ENCODE assay signal across 24 mouse cellular contexts in genomic region chr13:58882468-58882867, GRCm38 (mm10).
DNase-seq lines count a peak whose midpoint lies in the region; ATAC-seq and TF ChIP-seq lines count a peak whose summit lies in the region.
"Had no signal": no experiment of that assay in that cellular context is flagged by ENCODE, and none has a peak within 500 bp of the region (broad histone marks: within the 10 kb centered on the region; RNA-seq: fewer than 3 reads in every experiment).

No protein-coding gene starts in this region.

- H3K36me3 ChIP-seq in MEL (ENCODE audit: control insufficient read depth in 1 of 2, insufficient read depth in 2 of 2, low read length in 2 of 2): no peaks in the 10 kb centered on the region
- H3K36me3 ChIP-seq: G1E had no signal

- ATAC-seq in frontal cortex, adult (ENCODE audit: low TSS enrichment): peak; percentile 66
- ATAC-seq: activated CD4-positive, CD25-positive, alpha-beta regulatory T cell, adult 4 months; CD4-positive, CD25-positive, alpha-beta regulatory T cell, adult 4 months; Patski had no signal

- DNase-seq in frontal cortex, postnatal 14 days (ENCODE audit: low spot score in 2 of 2): no peak
- DNase-seq in MEL (ENCODE audit: low read depth, low spot score): peak; percentile 3
- DNase-seq in brain, adult 2 months (ENCODE audit: low read depth, low spot score): peak; percentile 38
- DNase-seq in adrenal gland, adult (ENCODE audit: inconsistent age in 2 of 2, low spot score in 1 of 2): no peak
- DNase-seq in testis, postnatal 14 days (ENCODE audit: low spot score): no peak
- DNase-seq: adrenal gland, adult 2 months; adrenal gland, adult 8-10 months; adrenal gland, postnatal 10 days; adrenal gland, postnatal 14 days; adrenal gland, postnatal 25 days; adrenal gland, postnatal 36 days; B cell, adult 2 months; cerebellum, adult 11 months; cerebellum, adult 11-12 months; cerebellum, adult 18-20 months; cerebellum, adult 2 months; cerebellum, adult 8-10 months; cerebellum, adult 9-10 months had no signal

- H3K9me3 ChIP-seq in MEL (replicated peaks; ENCODE audit: insufficient read depth, low read length): no peaks in the 10 kb centered on the region; the same call in 1 of the 2 replicates

- TF ChIP-seq CTCF in MEL (IDR thresholded peaks at IDR 0.05 in 2 of 3, conservative IDR thresholded peaks at IDR 0.05 in 1 of 3; ENCODE audit: control insufficient read depth in 1 of 3, insufficient read depth in 1 of 3, low read depth in 2 of 3, low read length in 3 of 3, poor library complexity in 1 of 3, severe bottlenecking in 1 of 3): no peak

- no peaks in the 10 kb centered on the region for H3K27me3 ChIP-seq in MEL (ENCODE audit: control insufficient read depth in 1 of 2, insufficient read depth in 2 of 2, low read length in 2 of 2)
- H3K27me3 ChIP-seq: CH12.LX had no signal

- TF ChIP-seq RAD21 in MEL (IDR thresholded peaks at IDR 0.05; ENCODE audit: low read depth, low read length): no peak

- no peak for TF ChIP-seq POLR2A in MEL (IDR thresholded peaks at IDR 0.05; ENCODE audit: control insufficient read depth in 1 of 2, insufficient read depth in 1 of 2, low read depth in 1 of 2, low read length in 2 of 2, poor library complexity in 1 of 2)

- no peak overlapping the region for H3K27ac ChIP-seq in MEL (ENCODE audit: control insufficient read depth, low read depth, low read length)

- no peaks in the 10 kb centered on the region for H3K4me1 ChIP-seq in MEL (ENCODE audit: control insufficient read depth in 1 of 2, insufficient read depth in 2 of 2, low read length in 2 of 2)

- H3K4me3 ChIP-seq in MEL (ENCODE audit: control insufficient read depth in 1 of 2, insufficient read depth in 1 of 2, low read depth in 2 of 2, low read length in 2 of 2): no peak overlapping the region

- no peaks in the 10 kb centered on the region for H3K79me2 ChIP-seq in MEL (ENCODE audit: control insufficient read depth, insufficient read depth, low read length, poor library complexity)

- no peak overlapping the region for H3K9ac ChIP-seq in MEL (ENCODE audit: control insufficient read depth, low read depth, low read length, poor library complexity, severe bottlenecking)

- TF ChIP-seq EP300 in MEL (IDR thresholded peaks at IDR 0.05; ENCODE audit: low read depth in 1 of 2, low read length in 2 of 2): no peak

TF ChIP-seq in MEL, 35 proteins besides CTCF, POLR2A, EP300 and RAD21:
- TF ChIP-seq E2F4 (IDR thresholded peaks at IDR 0.05; ENCODE audit: borderline replicate concordance, low read depth, low read length): no peak
- no peak for TF ChIP-seq ELF1 (IDR thresholded peaks at IDR 0.05; ENCODE audit: low read depth, low read length)
- TF ChIP-seq MEF2A (IDR thresholded peaks at IDR 0.05; ENCODE audit: extremely low read depth, insufficient replicate concordance, low read depth, low read length, poor library complexity, severe bottlenecking): no peak
- TF ChIP-seq GATA1 (IDR thresholded peaks at IDR 0.05; ENCODE audit: low read depth, low read length): no peak
- TF ChIP-seq KAT2A (conservative IDR thresholded peaks at IDR 0.05; ENCODE audit: low read depth, low read length): no peak
- TF ChIP-seq USF1 (IDR thresholded peaks at IDR 0.05; ENCODE audit: low read depth, low read length): no peak
- no peak for TF ChIP-seq ZMIZ1 (IDR thresholded peaks at IDR 0.05; ENCODE audit: low read depth, low read length)
- TF ChIP-seq MYB (IDR thresholded peaks at IDR 0.05; ENCODE audit: low read depth, low read length): no peak
- TF ChIP-seq CHD2 (IDR thresholded peaks at IDR 0.05; ENCODE audit: low read length): no peak
- TF ChIP-seq RCOR1 (IDR thresholded peaks at IDR 0.05; ENCODE audit: low read depth, low read length): no peak
- no peak for TF ChIP-seq MAZ (IDR thresholded peaks at IDR 0.05; ENCODE audit: low read depth, low read length)

Comparison
In these comparisons a context has a peak if more than half of its experiments do, and no peak if none do; other contexts are left out.
1. DNase-seq: peak in MEL (single experiment) and brain, adult 2 months (single experiment); none in frontal cortex, postnatal 14 days (0 of 2), adrenal gland, adult (0 of 2) and testis, postnatal 14 days (single experiment).